Mouse (Mus musculus): ENCODE data around the gene AF067063. TPM values are rescaled to one million over a fixed set of nuclear protein-coding genes. Genes with fewer than 3 reads are reported as not detected.

AF067063 gene
- polyA plus RNA-seq (2017; shearing (Covaris generic)): not detected

GRCm38 (mm10) chr13:119830116-119830515 lies at the start of gene AF067063:
Gene AF067063 (minus strand): TSS chr13:119830216.

GRCm38 (mm10) chr13:119835320-119836056 lies 5.5 kb upstream of the AF067063 start, which contains the start of gene D13Ertd608e:
Gene D13Ertd608e (plus strand): TSS chr13:119836006.

GRCm38 (mm10) chr13:119790761-119791579 lies 39.0 kb downstream of the AF067063 start, which contains the start of gene Zfp131:
Gene Zfp131 (minus strand): TSS chr13:119790889.

Other genes with a start within 250 kb of the AF067063 start
- not detected for gene Ccl28, start 206.4 kb downstream of the AF067063 start, polyA plus RNA-seq (2017; shearing (Covaris generic))
- gene Hmgcs1, start 139.8 kb downstream of the AF067063 start, polyA plus RNA-seq (2017; shearing (Covaris generic)): 62.7 TPM
- gene Nim1k, start 74.3 kb downstream of the AF067063 start, polyA plus RNA-seq (2017; shearing (Covaris generic)): 0.46 TPM
- gene Zfp131, start 39.3 kb downstream of the AF067063 start, polyA plus RNA-seq (2017; shearing (Covaris generic)): 25.1 TPM
- not detected for gene D13Ertd608e, start 5.8 kb upstream of the AF067063 start, polyA plus RNA-seq (2017; shearing (Covaris generic))
- not detected for gene Tcstv1, start 64.6 kb upstream of the AF067063 start, polyA plus RNA-seq (2017; shearing (Covaris generic))
- gene Gm21761, start 99.1 kb upstream of the AF067063 start, polyA plus RNA-seq (2017; shearing (Covaris generic)): not detected
- gene B020031M17Rik, start 120.6 kb upstream of the AF067063 start, polyA plus RNA-seq (2017; shearing (Covaris generic)): not detected
- gene Gm36079, start 196.8 kb upstream of the AF067063 start, polyA plus RNA-seq (2017; shearing (Covaris generic)): not detected
- 0.11 TPM for gene Gm21188, start 222.0 kb upstream of the AF067063 start, polyA plus RNA-seq (2017; shearing (Covaris generic))